Mouse (Mus musculus) CH12.LX (cell line): Measurements from ENCODE around the gene Cmah.
A peak's percentile ranks its signal among the peaks of the same experiment; 100 is the strongest.

Experiments used
- CHD1 ChIP-seq: IDR thresholded peaks from 2 replicates; pipeline ENCODE4 v1.6.1; 2012; ENCODE audit warnings: low read depth, low read length, improper control_type of control experiment, inconsistent platforms
- CTCF ChIP-seq, 2 experiments: IDR thresholded peaks in 1 of 2; conservative IDR thresholded peaks in 1 of 2; 2 replicates each; pipeline ENCODE4 v1.5.1; 2011 to 2012; ENCODE audit warnings: low read depth in 2 of 2, low read length in 2 of 2, improper control_type of control experiment in 1 of 2, inconsistent platforms in 1 of 2, mild to moderate bottlenecking in 1 of 2, moderate library complexity in 1 of 2
- EP300 ChIP-seq: IDR thresholded peaks from 2 replicates; pipeline ENCODE4 v1.6.1; 2011; ENCODE audit warnings: low read length, improper control_type of control experiment
- MAFK ChIP-seq: IDR thresholded peaks from 2 replicates; pipeline ENCODE4 v1.6.1; 2011; ENCODE audit warnings: low read length, improper control_type of control experiment; ENCODE audit not compliant: insufficient replicate concordance
- MAZ ChIP-seq: IDR thresholded peaks from 2 replicates; pipeline ENCODE4 v1.6.1; 2012; ENCODE audit warnings: low read depth, mild to moderate bottlenecking, inconsistent platforms, low read length, improper control_type of control experiment, moderate library complexity
- NELFE ChIP-seq: IDR thresholded peaks from 2 replicates; pipeline ENCODE4 v1.6.1; 2011; ENCODE audit warnings: low read depth, low read length, improper control_type of control experiment
- POLR2A ChIP-seq: IDR thresholded peaks from 2 replicates; pipeline ENCODE4 v1.6.1; 2011; ENCODE audit warnings: low read depth, mild to moderate bottlenecking, improper control_type of control experiment, low read length
- RCOR1 ChIP-seq: conservative IDR thresholded peaks from 2 replicates; pipeline ENCODE4 v1.6.1; 2012; ENCODE audit warnings: low read depth, mild to moderate bottlenecking, inconsistent platforms, low read length, improper control_type of control experiment
- USF1 ChIP-seq: IDR thresholded peaks from 2 replicates; pipeline ENCODE4 v1.6.1; 2014; ENCODE audit warnings: low read depth, mild to moderate bottlenecking, inconsistent platforms, low read length, improper control_type of control experiment

- TF ChIP-seq CHD1 (no peak), CTCF (conservative IDR thresholded peaks at IDR 0.05 in 1 of 2, IDR thresholded peaks at IDR 0.05 in 1 of 2; ENCODE audit: low read depth in 2 of 2, low read length in 2 of 2) (0 out of 4 replicates have a peak, but pooled peaks of 1 of the 2 experiments have one; percentile 14), MAFK (no peak), NELFE (no peak), EP300 (no peak), POLR2A (no peak), MAZ (no peak), RCOR1 (no peak), USF1 (no peak)
Observed at GRCm38 (mm10) chr13:24460517-24460916, 133.3 kb downstream of the Cmah start.
